Mouse (Mus musculus) CH12.LX (cell line): ENCODE results near the gene Ttc9b. TPM values are rescaled to one million over a fixed set of nuclear protein-coding genes. Genes with fewer than 3 reads are reported as not detected.
A peak's percentile ranks its signal among the peaks of the same experiment; 100 is the strongest.

ENCODE experiments used
- DNase-seq: peaks from one replicate; pipeline ENCODE4 v3.0.0-alpha.2; 2013; ENCODE audit errors: extremely low read depth
- H3K27ac ChIP-seq: 2 replicates; pipeline ENCODE4 v1.5.1; 2012; ENCODE audit warnings: low read depth, mild to moderate bottlenecking, control low read depth, moderate library complexity; ENCODE audit not compliant: insufficient read depth
- H3K27me3 ChIP-seq: replicated peaks from 2 replicates; pipeline ENCODE3; 2012; ENCODE audit warnings: inconsistent platforms
- H3K36me3 ChIP-seq, 2 experiments: replicated peaks in 1 of 2; 2 replicates each; pipeline versions ENCODE3 to v1.6.1; 2012; ENCODE audit warnings: inconsistent platforms in 1 of 2, low read length in 1 of 2, mild to moderate bottlenecking in 1 of 2, mixed read lengths in 1 of 2, moderate library complexity in 1 of 2; ENCODE audit not compliant: control insufficient read depth in 1 of 2, insufficient read depth in 1 of 2
- H3K4me1 ChIP-seq, 2 experiments: 2 replicates each; pipeline ENCODE4 v1.6.1; 2012; ENCODE audit warnings: inconsistent platforms in 1 of 2, moderate library complexity in 1 of 2; ENCODE audit not compliant: insufficient read depth in 2 of 2, control insufficient read depth in 1 of 2
- H3K4me2 ChIP-seq: 2 replicates; pipeline ENCODE4 v1.6.1; 2012; ENCODE audit warnings: low read depth, mild to moderate bottlenecking, control low read depth; ENCODE audit not compliant: poor library complexity, insufficient read depth, severe bottlenecking
- H3K4me3 ChIP-seq, 3 experiments: fragments of 150-350 bp in 1 of 3; sonication (generic) in 1 of 3; replicated peaks in 1 of 3; 2 replicates each; pipeline versions ENCODE3 to v1.5.1; 2011 to 2012; ENCODE audit warnings: low read depth in 2 of 3, low read length in 2 of 3, mild to moderate bottlenecking in 2 of 3, moderate library complexity in 2 of 3, control low read depth in 1 of 3, improper control_type of control experiment in 1 of 3, inconsistent platforms in 1 of 3, mixed read lengths in 1 of 3; ENCODE audit not compliant: poor library complexity in 1 of 3
- H3K79me2 ChIP-seq: replicated peaks from 2 replicates; pipeline ENCODE4 v1.6.1; 2012; ENCODE audit warnings: mild to moderate bottlenecking, moderate library complexity; ENCODE audit not compliant: control insufficient read depth, poor library complexity, insufficient read depth, severe bottlenecking; ENCODE audit errors: extremely low read depth
- H3K9ac ChIP-seq: 2 replicates; pipeline ENCODE4 v1.6.1; 2012; ENCODE audit warnings: low read depth, mild to moderate bottlenecking, control low read depth, moderate library complexity; ENCODE audit not compliant: insufficient read depth
- H3K9me3 ChIP-seq: replicated peaks from 2 replicates; pipeline ENCODE3; 2012; ENCODE audit warnings: low read length, inconsistent platforms, mixed read lengths
- BHLHE40 ChIP-seq: IDR thresholded peaks from 2 replicates; pipeline ENCODE4 v1.6.1; 2011; ENCODE audit warnings: mild to moderate bottlenecking, low read depth, low read length, improper control_type of control experiment
- CHD2 ChIP-seq: IDR thresholded peaks from 2 replicates; pipeline ENCODE4 v1.6.1; 2011; ENCODE audit warnings: low read length, improper control_type of control experiment
- E2F4 ChIP-seq: IDR thresholded peaks from 2 replicates; pipeline ENCODE4 v1.6.1; 2011; ENCODE audit warnings: low read depth, low read length, improper control_type of control experiment; ENCODE audit not compliant: insufficient replicate concordance
- ELF1 ChIP-seq: IDR thresholded peaks from 2 replicates; pipeline ENCODE4 v1.6.1; 2014; ENCODE audit warnings: low read depth, mild to moderate bottlenecking, inconsistent platforms, low read length, improper control_type of control experiment
- EP300 ChIP-seq: IDR thresholded peaks from 2 replicates; pipeline ENCODE4 v1.6.1; 2011; ENCODE audit warnings: low read length, improper control_type of control experiment
- ETS1 ChIP-seq: conservative IDR thresholded peaks from 2 replicates; pipeline ENCODE4 v1.6.1; 2012; ENCODE audit warnings: low read depth, mild to moderate bottlenecking, inconsistent platforms, low read length, improper control_type of control experiment, moderate library complexity
- HCFC1 ChIP-seq: IDR thresholded peaks from 2 replicates; pipeline ENCODE4 v1.6.1; 2012; ENCODE audit warnings: low read depth, mild to moderate bottlenecking, inconsistent platforms, low read length, improper control_type of control experiment
- IRF4 ChIP-seq: IDR thresholded peaks from 2 replicates; pipeline ENCODE4 v1.6.1; 2014; ENCODE audit warnings: low read depth, mild to moderate bottlenecking, inconsistent platforms, low read length, improper control_type of control experiment
- JUN ChIP-seq: IDR thresholded peaks from 2 replicates; pipeline ENCODE4 v1.6.1; 2011; ENCODE audit warnings: low read depth, mild to moderate bottlenecking, low read length, improper control_type of control experiment, moderate library complexity; ENCODE audit not compliant: insufficient read depth
- KAT2A ChIP-seq: IDR thresholded peaks from 2 replicates; pipeline ENCODE4 v1.6.1; 2012; ENCODE audit warnings: low read length, improper control_type of control experiment, inconsistent platforms; ENCODE audit not compliant: insufficient replicate concordance
- MAFK ChIP-seq: IDR thresholded peaks from 2 replicates; pipeline ENCODE4 v1.6.1; 2011; ENCODE audit warnings: low read length, improper control_type of control experiment; ENCODE audit not compliant: insufficient replicate concordance
- MAX ChIP-seq: IDR thresholded peaks from 2 replicates; pipeline ENCODE4 v1.6.1; 2011; ENCODE audit warnings: low read length, improper control_type of control experiment
- MAZ ChIP-seq: IDR thresholded peaks from 2 replicates; pipeline ENCODE4 v1.6.1; 2012; ENCODE audit warnings: low read depth, mild to moderate bottlenecking, inconsistent platforms, low read length, improper control_type of control experiment, moderate library complexity
- MEF2A ChIP-seq: IDR thresholded peaks from 2 replicates; pipeline ENCODE4 v1.6.1; 2014; ENCODE audit warnings: low read depth, mild to moderate bottlenecking, inconsistent platforms, low read length, improper control_type of control experiment, borderline replicate concordance
- MXI1 ChIP-seq: IDR thresholded peaks from 2 replicates; pipeline ENCODE4 v1.6.1; 2011; ENCODE audit warnings: mild to moderate bottlenecking, low read depth, low read length, improper control_type of control experiment
- MYC ChIP-seq: IDR thresholded peaks from 2 replicates; pipeline ENCODE4 v1.6.1; 2011; ENCODE audit warnings: low read depth, mild to moderate bottlenecking, improper control_type of control experiment, low read length
- NELFE ChIP-seq: IDR thresholded peaks from 2 replicates; pipeline ENCODE4 v1.6.1; 2011; ENCODE audit warnings: low read depth, low read length, improper control_type of control experiment
- NRF1 ChIP-seq: IDR thresholded peaks from 2 replicates; pipeline ENCODE4 v1.6.1; 2014; ENCODE audit warnings: low read depth, mild to moderate bottlenecking, inconsistent platforms, low read length, improper control_type of control experiment, moderate library complexity
- PAX5 ChIP-seq: IDR thresholded peaks from 2 replicates; pipeline ENCODE4 v1.6.1; 2012; ENCODE audit warnings: low read length, inconsistent platforms, mixed read lengths
- RAD21 ChIP-seq: IDR thresholded peaks from 2 replicates; pipeline ENCODE4 v1.6.1; 2011; ENCODE audit warnings: low read depth, mild to moderate bottlenecking, low read length, improper control_type of control experiment, moderate library complexity
- RCOR1 ChIP-seq: conservative IDR thresholded peaks from 2 replicates; pipeline ENCODE4 v1.6.1; 2012; ENCODE audit warnings: low read depth, mild to moderate bottlenecking, inconsistent platforms, low read length, improper control_type of control experiment
- SIN3A ChIP-seq: IDR thresholded peaks from 2 replicates; pipeline ENCODE4 v1.6.1; 2012; ENCODE audit warnings: low read length, improper control_type of control experiment, inconsistent platforms
- SMC3 ChIP-seq: IDR thresholded peaks from 2 replicates; pipeline ENCODE4 v1.6.1; 2011; ENCODE audit warnings: low read depth, low read length, improper control_type of control experiment
- TBP ChIP-seq: conservative IDR thresholded peaks from 2 replicates; pipeline ENCODE4 v1.6.1; 2011; ENCODE audit warnings: low read depth, low read length, improper control_type of control experiment
- TCF12 ChIP-seq: IDR thresholded peaks from 2 replicates; pipeline ENCODE4 v1.6.1; 2014; ENCODE audit warnings: low read depth, mild to moderate bottlenecking, inconsistent platforms, low read length, improper control_type of control experiment
- UBTF ChIP-seq: IDR thresholded peaks from 2 replicates; pipeline ENCODE4 v1.6.1; 2012; ENCODE audit warnings: low read depth, mild to moderate bottlenecking, inconsistent platforms, low read length, improper control_type of control experiment, moderate library complexity
- USF1 ChIP-seq: IDR thresholded peaks from 2 replicates; pipeline ENCODE4 v1.6.1; 2014; ENCODE audit warnings: low read depth, mild to moderate bottlenecking, inconsistent platforms, low read length, improper control_type of control experiment
- USF2 ChIP-seq: conservative IDR thresholded peaks from 2 replicates; pipeline ENCODE4 v1.6.1; 2011; ENCODE audit warnings: low read depth, low read length, improper control_type of control experiment
- ZC3H11A ChIP-seq: IDR thresholded peaks from 2 replicates; pipeline ENCODE4 v1.6.1; 2012; ENCODE audit warnings: low read depth, mild to moderate bottlenecking, inconsistent platforms, low read length, improper control_type of control experiment
- ZKSCAN1 ChIP-seq: IDR thresholded peaks from 2 replicates; pipeline ENCODE4 v1.6.1; 2012; ENCODE audit warnings: low read depth, inconsistent platforms, low read length, improper control_type of control experiment, borderline replicate concordance
- ZMIZ1 ChIP-seq: IDR thresholded peaks from 2 replicates; pipeline ENCODE4 v1.6.1; 2012; ENCODE audit warnings: low read depth, mild to moderate bottlenecking, inconsistent platforms, low read length, improper control_type of control experiment
- dilution Hi-C: fragments of 300-500 bp; cut with MboI; formaldehyde crosslinking; loops from 2 replicates; pipeline ENCODE4 v1.14.3; 2020; ENCODE audit warnings: low sequenced_read_pairs; ENCODE audit not compliant: extremely low pct_unique_long_range_greater_than_20kb, extremely low pct_ligation_motif_present
- in situ Hi-C: fragments of 300-500 bp; cut with MboI; formaldehyde crosslinking; loops from 3 replicates; pipeline ENCODE4 v1.14.3; 2019; ENCODE audit warnings: low sequenced_read_pairs, low pct_ligation_motif_present, low pct_unique_long_range_greater_than_20kb, mixed read lengths
- polyA plus RNA-seq: library from polyadenylated mRNA; unstranded; fragments of >175 nt; gene quantifications from 2 replicates; pipeline ENCODE4 v1.2.1, GENCODE M21; 2012; ENCODE audit warnings: low read depth; ENCODE audit not compliant: insufficient read length
- total RNA-seq, 2 experiments: library from RNA; depleted of rRNA; stranded (reverse); fragments of 300-350 nt in 1 of 2; fragments of >200 nt in 1 of 2; gene quantifications; 2 replicates each; pipeline ENCODE4 v1.2.3; 2012 to 2014

Gene Ttc9b
- total and polyA plus RNA-seq, 3 experiments: not detected

DNA sequence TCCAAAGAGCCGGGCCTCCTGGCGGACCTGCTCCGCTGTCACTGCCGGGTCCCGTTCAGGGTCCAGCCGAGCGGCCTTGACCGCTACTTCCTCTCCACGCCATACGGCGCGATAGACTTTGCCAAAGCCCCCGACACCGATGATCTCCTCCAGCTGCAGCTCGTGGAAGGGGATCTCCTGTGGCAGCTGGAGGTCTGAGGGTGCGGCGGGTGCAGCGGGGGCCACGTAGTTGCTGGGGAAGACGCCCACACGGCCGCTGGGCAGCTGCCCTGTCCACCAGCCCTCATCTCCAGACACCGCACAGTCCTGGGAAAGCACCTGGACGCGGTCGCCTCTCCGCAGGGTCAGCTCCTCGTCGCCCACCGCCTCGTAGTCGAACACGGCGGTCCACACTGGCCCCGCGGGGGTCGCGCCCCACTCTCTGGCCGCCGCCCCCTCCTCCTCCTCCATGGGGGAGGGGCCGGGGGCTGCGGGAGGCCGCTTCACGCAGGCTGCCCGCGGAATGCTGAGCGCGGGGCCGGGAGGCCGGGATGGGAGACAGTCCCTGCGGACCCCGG is 19.9 kb downstream of the Ttc9b start:
- H3K79me2 ChIP-seq: no peaks in the 10 kb centered on the region
- H3K9me3 ChIP-seq: no peaks in the 10 kb centered on the region
- TF ChIP-seq IRF4 (no peak), USF2 (no peak), MAX (no peak), UBTF (no peak), SIN3A (no peak), NRF1 (no peak), SMC3 (no peak), PAX5 (no peak), ETS1 (no peak)
- in situ Hi-C loops (no loop called here), dilution Hi-C loops (no loop called here)
- H3K4me3 ChIP-seq: peak overlapping the region; percentile 64 to 77 (median 77)
- peak overlapping the region; percentile 71 for H3K9ac ChIP-seq
- no peaks in the 10 kb centered on the region for H3K27me3 ChIP-seq
- H3K4me2 ChIP-seq: peak overlapping the region; percentile 98
- peaks cover 4 to 18% of the 10 kb centered on the region in 2 experiments for H3K36me3 ChIP-seq
- peaks cover 12 to 38% of the 10 kb centered on the region in 2 experiments for H3K4me1 ChIP-seq
- no peak overlapping the region for H3K27ac ChIP-seq
- DNase-seq: no peak

- H3K27ac ChIP-seq: no peak overlapping the region
- no peak for TF ChIP-seq RAD21
- peak; percentile 52 for TF ChIP-seq NRF1
- no peak for TF ChIP-seq ZC3H11A
- TF ChIP-seq ETS1: no peak
- TF ChIP-seq IRF4: no peak
- no peak for TF ChIP-seq KAT2A
- TF ChIP-seq PAX5: no peak
- no peak for TF ChIP-seq RCOR1
- peak; percentile 67; the same call in 1 of the 2 replicates for TF ChIP-seq UBTF
- TF ChIP-seq TBP: no peak
- TF ChIP-seq E2F4: no peak
- TF ChIP-seq SMC3: no peak
- 0 out of 2 replicates have a peak, but pooled peaks have one; percentile 4 for TF ChIP-seq NELFE
- TF ChIP-seq TCF12: no peak
- no peak for TF ChIP-seq ZKSCAN1
- no peak for TF ChIP-seq HCFC1
- TF ChIP-seq SIN3A: no peak; the same call in 1 of the 2 replicates
- no peak for TF ChIP-seq MAX
- no peak for TF ChIP-seq ZMIZ1
- peak; percentile 52; the same call in 1 of the 2 replicates for TF ChIP-seq BHLHE40
- no peak for TF ChIP-seq JUN
- TF ChIP-seq USF2: no peak
- TF ChIP-seq EP300: no peak
- no peak for TF ChIP-seq MAFK
- no peak for TF ChIP-seq MAZ
- TF ChIP-seq CHD2: no peak
- no peak for TF ChIP-seq USF1
- no peak for TF ChIP-seq MYC
- no peak for TF ChIP-seq ELF1
- no peak for TF ChIP-seq MEF2A
- no peak for TF ChIP-seq MXI1
Observed at GRCm38 (mm10) chr7:27674195-27674521, 20.4 kb downstream of the Ttc9b start.

More at GRCm38 (mm10) chr7:27674195-27674521, 20.4 kb downstream of the Ttc9b start:
- peaks cover 12 to 38% of the 10 kb centered on the region in 2 experiments for H3K4me1 ChIP-seq
- H3K27me3 ChIP-seq: no peaks in the 10 kb centered on the region
- in situ Hi-C loops: no loop called here
- H3K79me2 ChIP-seq: no peaks in the 10 kb centered on the region
- H3K9ac ChIP-seq: peak overlapping the region; percentile 71
- dilution Hi-C loops: no loop called here
- peaks cover 4 to 20% of the 10 kb centered on the region in 2 experiments for H3K36me3 ChIP-seq
- peak overlapping the region; percentile 98 for H3K4me2 ChIP-seq
- peak overlapping the region; percentile 64 to 77 (median 77) for H3K4me3 ChIP-seq
- DNase-seq: no peak
- no peaks in the 10 kb centered on the region for H3K9me3 ChIP-seq
